Mouse (Mus musculus) cerebellum, postnatal 25 days (tissue): ENCODE measurements around the gene Zswim4.

Experiments
- DNase-seq, 2 experiments: peaks; one replicate each; pipeline ENCODE4 v3.0.0; 2021; ENCODE audit warnings: mixed read lengths in 2 of 2

Gene Zswim4

GRCm38 (mm10) chr8:84236998-84237473, at the start of gene Zswim4:
TSS of gene Zswim4 (minus strand) at chr8:84237055.
- peak; percentile 98 to 99 for DNase-seq

GRCm38 (mm10) chr8:84285665-84286064, 48.8 kb upstream of the Zswim4 start:
- peak; percentile 32 to 54 for DNase-seq

GRCm38 (mm10) chr8:84284608-84285063, 47.8 kb upstream of the Zswim4 start:
- peak; percentile 13 to 36 for DNase-seq

GRCm38 (mm10) chr8:84280777-84281176, 43.9 kb upstream of the Zswim4 start:
- peak in 1 of 2 experiments; percentile 0 for DNase-seq

GRCm38 (mm10) chr8:84276447-84276846, 39.6 kb upstream of the Zswim4 start:
- no peak for DNase-seq

GRCm38 (mm10) chr8:84273968-84274367, 37.1 kb upstream of the Zswim4 start:
- no peak for DNase-seq

GRCm38 (mm10) chr8:84272302-84272701, 35.4 kb upstream of the Zswim4 start:
- DNase-seq: no peak

GRCm38 (mm10) chr8:84269950-84270773, 33.3 kb upstream of the Zswim4 start, which contains the start of gene Ccdc130:
TSS of gene Ccdc130 (minus strand) at chr8:84270380.
- peak; percentile 100 for DNase-seq

GRCm38 (mm10) chr8:84261098-84261497, 24.2 kb upstream of the Zswim4 start:
- no peak for DNase-seq

- peak; percentile 89 to 91 for DNase-seq
These were observed 20.2 kb upstream of the Zswim4 start, which contains the start of gene Mri1 for GRCm38 (mm10) chr8:84256822-84257610. TSS of gene Mri1 (minus strand) at chr8:84257326.

GRCm38 (mm10) chr8:84256458-84256821, 19.6 kb upstream of the Zswim4 start:
- DNase-seq: no peak

- DNase-seq: no peak
These were observed 19.0 kb upstream of the Zswim4 start for GRCm38 (mm10) chr8:84255858-84256257.

GRCm38 (mm10) chr8:84249257-84250170, 12.7 kb upstream of the Zswim4 start, which contains the start of gene D8Ertd738e:
TSS of gene D8Ertd738e (minus strand) at chr8:84249719.
- DNase-seq: peak; percentile 86 to 91

- peak in 1 of 2 experiments; percentile 39 for DNase-seq
These were observed 5.0 kb upstream of the Zswim4 start for GRCm38 (mm10) chr8:84241821-84242220.

GRCm38 (mm10) chr8:84241167-84241566, 4.3 kb upstream of the Zswim4 start:
- no peak for DNase-seq

- DNase-seq: no peak
These were observed 831 bp upstream of the Zswim4 start for GRCm38 (mm10) chr8:84237542-84238229.

GRCm38 (mm10) chr8:84236410-84236997, 351 bp downstream of the Zswim4 start:
- DNase-seq: peak; percentile 34 to 38

GRCm38 (mm10) chr8:84235746-84236409, 977 bp downstream of the Zswim4 start:
- DNase-seq: no peak

GRCm38 (mm10) chr8:84233055-84233454, 3.8 kb downstream of the Zswim4 start:
- DNase-seq: no peak

GRCm38 (mm10) chr8:84230735-84231134, 6.1 kb downstream of the Zswim4 start:
- DNase-seq: no peak
